Mouse (Mus musculus) NIH3T3 (cell line): Measurements from ENCODE around the gene Ttc28.

ENCODE experiments used
- DNase-seq: peaks from one replicate; pipeline ENCODE4 v3.0.0-alpha.2; 2012; ENCODE audit warnings: low read depth

Gene Ttc28

DNA sequence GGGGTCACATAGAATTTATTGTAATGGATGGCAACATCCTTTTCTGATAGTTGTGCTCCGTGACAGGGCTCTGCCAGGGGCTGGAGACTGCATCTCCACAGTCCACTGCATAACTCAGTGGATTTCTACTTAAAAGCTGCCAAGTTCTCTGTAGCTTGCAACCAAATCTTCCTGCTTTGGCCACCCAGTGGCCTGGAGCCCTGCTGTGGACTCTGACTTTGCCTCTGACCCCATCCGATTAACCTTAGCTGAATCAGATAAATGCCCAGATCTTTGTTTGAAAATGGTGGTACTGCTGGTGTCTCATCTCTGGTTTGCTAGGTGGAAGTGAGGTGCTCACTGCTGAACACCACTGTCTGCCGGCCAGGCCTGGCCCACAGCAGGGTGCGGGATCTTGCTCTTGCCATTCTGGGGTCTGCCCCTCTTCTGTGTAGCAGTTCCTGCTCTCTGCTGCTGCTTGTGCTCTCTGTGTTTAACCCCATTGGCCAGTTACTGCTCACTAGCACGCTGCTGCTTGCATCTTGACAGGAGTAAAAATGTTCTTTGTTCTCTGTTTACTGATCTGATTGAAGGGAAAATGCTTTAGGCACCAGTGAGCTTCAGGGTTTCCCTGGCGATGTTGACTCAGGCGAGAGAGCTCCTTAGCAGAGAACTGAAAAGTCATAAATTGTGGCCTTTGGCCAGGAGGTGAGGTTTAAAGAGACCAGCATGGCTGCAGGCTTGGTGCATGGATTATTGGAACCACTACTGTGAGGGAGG, 219.1 kb downstream of the Ttc28 start:
- DNase-seq, result peak; percentile 73

DNA sequence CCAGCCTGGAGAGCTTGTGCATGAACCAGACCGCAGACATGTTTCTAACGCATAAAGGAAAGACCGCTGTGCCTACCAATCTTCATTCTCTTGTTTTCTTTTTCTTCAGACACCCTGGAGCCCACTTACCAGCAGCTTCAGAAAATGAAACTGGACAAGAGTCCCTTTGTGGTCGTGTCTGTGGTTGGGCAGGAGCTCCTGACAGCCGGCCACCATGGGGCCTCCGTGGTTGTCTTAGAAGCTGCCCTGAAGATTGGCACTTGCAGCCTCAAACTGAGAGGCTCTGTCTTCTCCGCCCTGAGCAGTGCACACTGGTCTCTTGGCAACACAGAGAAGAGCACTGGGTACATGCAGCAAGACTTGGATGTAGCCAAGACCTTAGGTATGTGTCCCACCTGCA, 221.0 kb downstream of the Ttc28 start:
- no peak for DNase-seq

DNA sequence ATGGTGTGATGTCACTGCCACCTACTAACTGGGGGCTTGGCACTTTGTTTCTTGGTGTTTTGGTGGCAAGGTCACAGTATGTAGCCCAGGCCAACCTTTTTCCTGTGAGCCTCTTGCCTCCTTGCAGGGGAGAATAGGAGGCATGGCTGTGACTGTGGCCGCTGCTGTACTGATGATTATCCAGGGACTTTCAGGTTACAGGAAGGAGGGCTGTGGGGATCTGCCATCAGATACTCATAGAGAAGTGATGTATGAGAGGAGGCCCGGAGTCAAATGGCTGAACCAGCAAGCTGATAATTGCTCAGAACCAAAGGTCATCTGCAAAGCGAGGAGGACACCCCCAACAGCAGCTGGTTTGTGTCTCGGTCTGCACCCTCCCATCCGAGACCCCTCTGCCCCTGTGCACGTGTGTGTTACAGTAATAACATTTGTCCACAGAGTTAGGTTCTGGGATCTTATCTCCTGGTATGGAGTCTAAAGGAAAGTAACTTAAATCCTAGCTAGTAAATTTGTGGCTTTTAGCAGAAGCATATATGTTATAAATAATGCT, 221.9 kb downstream of the Ttc28 start:
- no peak for DNase-seq

DNA sequence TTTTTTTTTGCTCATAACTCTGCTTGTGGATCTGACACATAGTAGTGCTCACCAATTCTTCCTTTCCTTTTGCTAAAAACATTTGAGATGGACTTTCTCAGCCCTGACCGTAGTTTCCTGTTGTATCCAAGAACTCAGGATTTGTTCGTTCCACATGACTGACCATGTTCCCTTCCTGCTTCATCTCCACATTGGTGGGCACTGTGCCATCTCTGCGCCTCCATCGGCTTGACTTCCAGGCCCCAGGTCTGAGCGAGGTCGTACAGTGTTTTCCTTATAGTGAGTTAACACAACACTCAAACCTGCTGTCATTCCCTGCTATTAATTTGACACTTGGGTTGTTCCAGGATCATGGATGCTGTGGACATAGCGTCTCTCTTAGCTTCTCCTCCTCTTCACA, 225.2 kb downstream of the Ttc28 start:
- no peak for DNase-seq

DNA sequence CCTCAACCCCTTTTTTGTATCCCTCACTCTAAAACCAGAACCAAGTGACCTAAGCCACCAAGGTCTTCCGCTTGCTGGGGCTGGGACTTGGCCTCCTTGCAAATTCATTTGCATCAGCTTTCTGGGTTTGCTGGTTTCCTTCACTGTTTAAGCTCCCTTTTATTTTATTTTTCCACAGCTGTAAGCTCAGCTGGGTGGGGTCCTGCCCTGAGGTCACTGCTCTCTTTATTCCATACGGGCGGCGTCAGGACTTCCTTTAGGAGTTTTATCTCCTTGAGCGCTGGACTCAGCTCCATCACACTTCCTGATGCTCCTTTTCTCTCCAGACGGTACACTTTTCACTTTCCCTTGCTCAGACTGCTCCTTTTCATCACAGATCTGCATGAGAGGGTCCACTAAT, 231.8 kb downstream of the Ttc28 start:
- DNase-seq, result no peak

GRCm38 (mm10) chr5:111113183-111113582, 233.6 kb downstream of the Ttc28 start:
- no peak for DNase-seq

DNA sequence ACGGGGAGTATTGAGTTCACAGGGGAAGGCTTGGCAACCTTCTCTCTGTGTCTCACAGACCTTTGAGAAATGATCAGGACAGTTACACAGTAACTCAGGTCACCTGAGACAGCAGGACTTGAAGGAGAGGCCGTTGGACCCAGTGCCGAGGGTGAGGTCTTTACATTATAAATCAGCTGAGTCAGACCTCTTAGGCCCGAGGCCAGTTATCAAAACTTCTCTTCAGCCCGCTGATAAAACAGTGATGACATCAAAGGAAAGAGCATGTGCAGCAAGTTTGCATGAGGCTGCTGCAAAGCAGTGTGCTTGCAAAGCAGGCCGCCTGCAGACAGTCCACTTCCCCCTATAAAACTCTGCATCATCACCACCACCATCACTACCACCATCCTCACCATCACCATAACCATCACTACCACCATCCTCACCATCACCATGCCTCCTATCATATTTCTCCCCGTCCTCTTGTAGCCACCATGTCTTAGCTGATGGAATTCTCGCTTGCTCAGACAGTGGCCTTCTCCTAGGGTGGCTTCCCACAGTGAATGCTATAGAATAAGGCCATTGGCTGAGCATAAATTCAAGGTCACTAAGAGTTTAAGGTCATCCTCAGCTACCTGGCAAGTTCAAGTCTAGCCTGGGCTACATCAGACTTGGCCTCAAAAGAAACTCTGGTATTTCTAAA, 234.2 kb downstream of the Ttc28 start:
- DNase-seq, result no peak

GRCm38 (mm10) chr5:111114597-111114996, 235.0 kb downstream of the Ttc28 start:
- no peak for DNase-seq

- peak; percentile 53 for DNase-seq
Observed at GRCm38 (mm10) chr5:111115519-111116350, 236.1 kb downstream of the Ttc28 start.

DNA sequence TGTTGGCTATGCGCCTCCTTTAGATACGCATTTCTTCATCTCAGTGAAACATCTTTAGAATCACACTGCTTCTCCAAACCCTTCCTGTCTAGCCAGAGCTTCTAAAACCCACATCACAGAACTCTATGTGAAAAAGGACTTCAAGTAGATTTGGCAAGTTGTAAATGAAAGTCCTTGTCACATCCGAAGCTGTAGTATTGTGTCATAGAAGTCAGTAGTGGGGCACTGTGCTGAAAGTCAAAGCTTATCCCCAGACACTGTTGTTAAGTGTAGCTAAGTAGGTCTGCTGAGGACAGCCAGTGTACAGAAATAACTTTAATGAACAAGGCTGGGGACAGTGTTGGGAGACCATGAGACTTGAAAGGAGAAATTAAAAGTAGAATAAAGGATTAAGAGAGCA, 240.2 kb downstream of the Ttc28 start:
- DNase-seq, result no peak

DNA sequence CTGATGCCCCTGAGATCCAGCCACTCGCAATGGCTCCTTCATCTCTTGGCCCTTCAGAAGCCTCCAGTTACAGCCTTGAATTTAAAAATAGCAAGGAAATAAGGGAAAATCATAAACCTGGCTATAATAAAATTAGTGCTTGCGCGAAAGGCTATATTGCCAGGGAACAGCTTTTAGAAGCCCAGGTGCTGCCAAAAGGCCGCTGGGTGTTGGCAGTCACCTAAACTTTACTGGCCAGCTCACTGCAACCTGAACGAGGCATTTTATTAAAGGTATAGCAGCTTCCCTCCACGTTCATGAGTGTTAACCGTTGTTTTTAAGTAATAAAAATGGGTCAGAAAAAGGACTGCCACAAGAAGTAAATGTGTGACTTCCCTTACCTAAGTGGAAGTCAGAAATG, 240.7 kb downstream of the Ttc28 start:
- no peak for DNase-seq

DNA sequence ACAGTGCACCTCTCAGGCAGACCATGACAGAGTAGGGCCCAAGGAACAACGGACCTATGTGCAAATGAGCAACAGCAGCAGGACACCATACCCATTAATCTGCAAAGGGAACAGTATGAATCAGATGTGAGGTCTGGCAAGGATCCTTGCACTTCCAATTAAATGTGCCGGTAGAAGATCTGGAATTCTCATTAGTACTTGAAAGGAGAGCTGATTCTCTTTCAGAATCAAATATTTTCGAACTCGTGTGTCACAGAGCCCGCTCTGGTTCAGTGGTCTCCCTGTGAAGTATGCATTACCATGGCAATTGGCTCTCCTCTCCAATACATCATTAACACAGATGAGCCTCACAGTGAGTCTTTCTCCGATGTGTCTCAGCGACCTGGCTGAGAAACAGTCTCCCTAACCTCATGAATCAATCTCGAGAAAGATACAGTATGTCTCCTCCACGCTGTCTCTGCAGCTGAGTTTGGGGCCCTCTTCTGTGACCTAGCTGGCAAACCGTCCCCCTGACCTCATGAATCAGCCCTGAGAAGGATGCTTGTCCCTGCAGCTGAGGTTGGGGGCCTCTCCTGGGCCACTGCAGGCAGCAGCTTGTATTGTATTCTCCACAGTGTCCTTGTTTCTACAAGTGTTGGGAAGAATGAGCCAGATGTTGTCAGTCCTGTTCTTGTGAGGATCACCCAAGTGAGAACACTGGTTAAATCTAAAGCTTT, 241.3 kb downstream of the Ttc28 start:
- peak; percentile 22 for DNase-seq

GRCm38 (mm10) chr5:111122332-111123049, 242.9 kb downstream of the Ttc28 start:
- DNase-seq, result peak; percentile 68

DNA sequence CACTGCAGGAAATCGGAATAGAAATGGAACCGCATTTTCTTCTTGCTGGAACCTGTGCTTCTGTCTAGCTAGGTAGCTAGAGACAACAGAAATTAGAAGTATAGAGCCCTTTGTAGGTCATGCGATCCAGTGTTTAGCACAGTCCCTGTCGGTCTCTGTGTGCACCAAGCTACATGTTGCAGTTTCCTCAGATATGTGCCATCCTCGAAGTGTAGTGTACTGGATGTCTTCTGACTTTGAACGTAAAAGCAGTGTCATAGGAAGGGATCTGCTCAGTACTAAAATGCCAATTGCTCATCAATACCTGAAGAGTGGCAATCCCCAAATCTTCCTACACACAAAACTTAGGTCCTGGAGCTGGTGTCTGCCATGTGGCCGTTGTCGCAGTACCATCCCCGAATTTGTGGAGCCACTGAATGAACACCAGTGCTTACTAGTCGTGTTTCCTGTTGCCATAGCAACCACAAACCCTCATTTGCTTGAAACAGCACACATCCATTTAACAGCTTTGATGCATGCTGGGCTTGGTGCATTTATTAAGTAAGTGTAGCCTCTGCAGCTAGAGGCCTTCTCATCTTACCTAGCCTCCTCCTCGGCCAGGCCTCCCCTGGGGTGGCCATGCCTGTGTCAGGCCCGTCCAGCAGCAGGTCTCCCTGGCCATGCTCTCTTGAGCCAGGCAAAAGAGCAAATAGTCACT, 243.6 kb downstream of the Ttc28 start:
- peak; percentile 28 for DNase-seq

DNA sequence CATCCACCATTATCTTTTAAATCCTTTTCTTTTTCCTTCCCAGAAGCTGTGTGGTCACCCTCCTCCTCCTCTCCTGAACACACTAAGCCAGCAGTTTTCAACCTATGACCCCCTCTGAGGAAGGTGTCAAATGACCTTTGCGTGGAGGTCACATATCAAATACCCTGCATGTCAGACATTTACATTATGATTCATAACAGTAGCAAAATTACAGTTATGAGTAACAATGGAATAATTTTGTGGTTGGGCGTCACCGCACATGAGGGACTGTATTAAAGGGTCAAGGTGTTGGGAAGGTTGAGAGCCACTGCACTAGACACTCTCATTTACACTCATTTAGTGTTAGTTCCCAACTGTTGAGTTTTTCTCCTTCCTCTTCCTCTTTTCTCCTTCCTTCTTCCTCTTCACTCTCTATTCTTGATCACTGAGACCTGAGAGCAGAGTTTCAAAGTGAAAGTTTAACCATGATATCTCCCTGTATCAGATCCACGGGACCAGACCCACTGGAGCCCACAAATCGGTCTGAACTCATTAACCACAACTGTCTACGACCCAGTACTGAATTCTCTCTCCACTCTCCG, 245.1 kb downstream of the Ttc28 start:
- DNase-seq, result no peak

DNA sequence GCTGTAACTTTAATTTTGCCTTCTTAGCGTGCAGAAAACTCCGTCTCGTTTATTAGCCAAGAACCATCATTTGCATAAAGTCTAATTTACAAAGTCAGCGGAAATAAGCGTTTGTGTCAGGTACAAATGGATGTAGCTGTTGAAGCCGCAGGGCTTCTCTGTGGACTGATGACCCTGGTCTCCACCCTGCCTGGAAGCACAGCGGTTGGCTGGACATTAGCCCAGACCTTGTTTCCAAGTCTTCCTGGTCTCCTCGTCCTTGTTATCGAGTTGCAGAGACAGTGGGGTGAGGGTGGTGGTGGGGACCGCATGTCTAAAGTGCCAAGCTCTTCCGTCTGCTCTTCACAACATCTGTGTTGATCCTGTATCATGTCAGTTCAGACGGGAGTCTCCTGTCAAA, 246.1 kb downstream of the Ttc28 start:
- DNase-seq, result no peak

DNA sequence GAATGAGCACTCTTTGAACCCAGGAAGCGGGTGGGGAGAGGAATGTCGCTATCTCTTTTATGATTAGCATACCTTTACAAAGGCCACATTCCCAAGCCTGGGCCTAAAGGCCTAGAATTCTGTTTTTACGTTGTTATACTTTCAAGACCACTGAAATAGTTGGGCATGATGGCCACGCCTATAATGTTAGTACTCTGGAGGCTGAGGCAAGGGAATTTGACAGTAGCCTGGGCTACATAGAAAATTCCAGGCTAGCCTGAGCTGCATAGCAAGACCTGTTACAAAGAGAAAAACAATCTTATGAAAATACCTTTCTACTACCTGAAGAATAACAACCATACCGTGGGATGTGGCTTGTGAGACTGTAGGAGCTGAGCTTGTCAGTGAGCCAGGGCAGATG, 248.2 kb downstream of the Ttc28 start:
- no peak for DNase-seq

DNA sequence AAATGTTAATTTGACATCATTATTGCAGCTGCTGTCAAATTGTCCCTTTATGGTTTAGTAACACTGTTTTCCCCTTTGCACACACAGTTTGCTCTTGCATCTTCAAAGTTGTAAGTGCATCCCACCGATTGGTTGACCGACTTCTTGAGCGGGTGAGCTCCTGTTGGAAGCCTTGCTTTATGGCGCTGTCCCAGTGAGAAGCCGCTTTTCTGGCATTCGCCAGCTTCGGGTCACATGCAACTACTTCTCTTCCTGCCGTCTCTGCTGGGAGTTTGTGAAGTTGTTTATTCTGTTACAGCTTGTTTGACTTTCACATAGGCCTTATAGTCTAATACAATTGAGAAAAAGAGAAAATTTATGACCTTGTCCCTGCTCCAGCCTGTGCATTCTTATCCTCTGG, 250.5 kb downstream of the Ttc28 start:
- no peak for DNase-seq

DNA sequence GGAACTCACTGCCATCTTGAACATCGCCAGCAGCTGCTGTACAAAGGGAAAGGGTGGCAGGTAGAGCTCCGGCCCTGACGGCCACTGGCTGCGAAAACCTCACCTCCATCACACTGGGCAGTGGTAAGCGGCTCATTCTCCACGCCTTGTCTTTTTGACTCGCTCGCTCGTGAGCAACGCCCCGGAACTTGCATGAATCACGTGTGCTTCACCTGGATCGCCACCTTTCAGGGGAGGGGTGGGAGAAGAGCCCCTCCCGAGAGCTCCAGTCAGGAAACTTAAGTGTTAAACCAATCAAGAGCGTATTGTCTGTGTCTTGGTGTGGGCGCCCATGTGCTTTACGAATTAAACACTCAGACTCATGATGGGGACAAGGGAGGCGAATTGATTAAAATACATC, 252.0 kb downstream of the Ttc28 start:
- DNase-seq, result no peak

DNA sequence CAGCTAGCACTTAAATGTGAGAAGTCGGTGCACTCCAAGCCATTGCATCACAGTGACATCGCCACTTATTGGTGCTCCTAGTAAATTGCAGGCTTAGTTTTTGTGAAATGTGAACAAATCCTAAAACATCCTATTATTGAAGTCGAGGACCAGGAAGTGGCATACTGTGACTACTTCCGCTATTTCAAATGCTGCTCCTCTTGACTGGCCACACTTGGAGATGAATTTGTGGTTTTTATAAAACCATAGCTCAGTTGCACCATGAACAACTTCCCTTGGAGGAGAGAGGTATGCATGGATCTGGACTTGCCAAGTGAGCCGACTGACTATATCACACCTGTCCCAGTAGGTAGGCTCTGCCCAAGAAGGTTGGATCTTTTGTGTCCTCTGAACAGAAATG, 253.5 kb downstream of the Ttc28 start:
- DNase-seq, result no peak
